Mouse (Mus musculus) embryo, embryonic 10 days (tissue): ENCODE data around the gene Jmjd1c.

Experiments used
- DNase-seq: peaks from one replicate; pipeline ENCODE4 v3.0.0-alpha.2; 2015; ENCODE audit warnings: low spot score

Gene Jmjd1c

DNA sequence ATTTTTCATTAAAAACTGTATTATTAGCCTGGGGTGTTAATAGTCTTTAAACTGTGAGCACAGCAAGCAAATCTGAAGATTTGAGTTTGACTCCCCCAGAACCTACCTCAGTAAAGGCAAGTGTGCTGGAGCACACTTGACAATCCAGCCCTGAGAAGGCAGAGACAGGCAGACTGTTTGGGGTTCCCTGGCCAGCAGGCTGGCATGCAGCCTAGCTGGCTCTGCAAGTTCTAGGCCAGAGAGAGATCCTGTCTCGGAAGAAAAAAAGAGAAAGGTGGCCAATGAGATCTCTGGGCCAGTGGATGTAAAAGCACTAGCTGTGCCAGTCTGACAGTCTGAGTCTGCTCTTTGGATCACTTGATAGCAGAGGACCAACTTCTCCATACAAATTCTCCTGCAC, 33.6 kb downstream of the Jmjd1c start:
- DNase-seq: no peak

DNA sequence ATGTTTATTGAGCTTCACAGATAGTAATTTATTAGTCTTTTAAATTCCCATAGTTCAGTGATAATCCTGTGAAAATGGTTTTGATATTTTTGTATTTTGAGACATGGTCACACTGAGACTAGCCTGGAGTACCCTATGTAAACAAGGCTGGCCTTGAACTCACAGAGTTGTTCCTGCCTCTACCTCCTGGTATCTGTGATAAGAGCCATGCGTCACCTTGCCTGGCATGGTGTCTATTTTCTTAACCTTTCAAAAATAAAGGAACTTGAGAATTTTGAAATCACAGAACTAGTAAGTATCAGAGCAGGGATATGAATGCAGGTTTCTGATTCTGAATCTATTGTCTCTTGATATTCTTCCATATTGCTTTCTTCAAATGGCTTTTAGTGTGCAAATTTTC, 35.8 kb downstream of the Jmjd1c start:
- no peak for DNase-seq

DNA sequence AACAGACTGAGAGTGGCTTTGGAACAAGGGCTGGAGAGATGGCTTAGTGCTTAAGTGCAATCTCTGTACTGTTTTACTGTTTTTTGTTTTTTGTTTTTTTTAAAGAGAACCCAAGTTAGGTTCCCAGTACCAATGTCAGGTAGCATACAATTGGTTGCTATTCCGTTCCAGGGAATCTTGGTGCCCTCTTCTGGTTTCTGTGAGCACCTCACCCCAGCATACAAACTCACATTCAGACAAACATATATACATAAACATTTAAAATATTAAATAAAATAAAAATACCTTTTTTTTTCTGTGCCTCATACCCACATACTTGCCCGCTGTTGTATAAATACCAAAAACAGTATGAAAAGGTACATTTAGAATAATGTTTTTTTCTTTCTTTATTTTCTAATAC, 38.4 kb downstream of the Jmjd1c start:
- DNase-seq: no peak

DNA sequence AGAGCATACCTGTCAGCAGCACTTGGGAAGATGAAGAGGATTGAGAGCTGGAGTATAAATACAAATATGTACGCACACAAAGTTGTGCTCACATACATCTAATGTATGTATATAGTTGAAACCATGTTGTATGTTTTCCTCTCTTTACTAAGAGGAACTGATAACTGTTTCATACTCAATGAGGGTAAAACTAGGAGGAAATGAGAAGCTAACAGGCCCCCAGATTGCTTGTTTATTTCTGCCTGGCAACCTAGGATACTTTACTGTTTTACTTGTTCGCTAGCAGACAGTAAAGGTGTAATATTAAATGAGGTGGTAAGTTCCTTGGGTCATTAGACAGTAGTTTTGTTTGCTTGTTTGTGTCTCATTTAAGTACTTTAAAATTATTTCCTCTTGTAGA, 41.5 kb downstream of the Jmjd1c start:
- no peak for DNase-seq

DNA sequence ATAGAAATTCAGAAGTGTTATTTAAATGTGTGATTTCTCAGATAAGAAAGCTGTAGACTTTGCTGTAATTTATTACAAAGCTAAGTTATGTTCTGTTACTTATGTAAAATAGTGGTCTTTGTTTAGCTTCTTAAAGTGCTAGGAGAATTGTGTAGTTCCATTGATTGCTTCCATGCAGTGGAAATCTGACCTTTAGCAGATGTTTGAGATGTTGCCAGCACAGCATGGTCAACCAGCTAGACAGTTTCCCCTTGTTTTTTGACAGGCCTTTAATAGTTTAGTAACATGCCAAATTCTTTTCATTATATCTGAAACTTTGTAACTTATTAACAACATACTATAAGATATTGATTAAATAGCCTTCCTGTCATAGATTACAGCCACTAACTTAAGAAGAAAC, 47.7 kb downstream of the Jmjd1c start:
- DNase-seq: peak; percentile 34

DNA sequence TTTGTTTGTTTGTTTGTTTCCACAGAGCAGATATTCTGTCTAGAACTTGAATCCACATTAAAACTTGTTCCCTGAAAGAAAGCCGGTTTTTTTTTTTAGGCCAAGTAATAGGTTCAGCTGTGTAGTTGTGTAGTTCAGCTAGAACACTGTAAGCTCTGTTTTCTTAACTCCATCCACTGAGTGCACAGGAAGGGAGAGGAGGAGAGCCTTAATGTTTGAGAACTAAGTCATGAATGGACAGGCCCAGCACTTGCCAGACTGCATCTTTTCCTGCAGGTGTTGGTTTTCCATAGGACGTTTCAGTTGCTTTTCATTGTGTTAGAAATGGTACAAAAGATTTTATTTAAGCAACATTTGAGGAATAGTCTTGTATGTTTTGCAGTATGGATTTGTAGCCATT, 48.3 kb downstream of the Jmjd1c start:
- DNase-seq: no peak

DNA sequence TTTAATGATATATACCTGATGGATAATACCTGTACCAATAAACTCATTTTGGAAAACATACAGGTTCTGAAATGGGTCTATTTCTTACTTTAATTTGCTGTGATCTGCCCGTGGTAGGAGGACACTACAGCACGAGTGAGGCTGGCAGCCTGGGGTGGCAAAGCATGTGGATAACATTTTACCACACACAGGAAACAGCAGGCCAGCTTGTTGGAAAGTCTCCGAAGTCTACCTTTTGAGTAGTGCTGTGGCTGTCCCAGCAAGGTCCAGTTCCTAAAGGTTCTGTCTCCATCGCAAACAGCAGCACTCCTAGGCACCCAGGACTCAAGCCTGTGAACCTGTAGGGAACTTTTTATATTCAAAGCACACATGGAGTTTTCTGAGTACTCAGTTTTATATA, 49.7 kb downstream of the Jmjd1c start:
- no peak for DNase-seq

DNA sequence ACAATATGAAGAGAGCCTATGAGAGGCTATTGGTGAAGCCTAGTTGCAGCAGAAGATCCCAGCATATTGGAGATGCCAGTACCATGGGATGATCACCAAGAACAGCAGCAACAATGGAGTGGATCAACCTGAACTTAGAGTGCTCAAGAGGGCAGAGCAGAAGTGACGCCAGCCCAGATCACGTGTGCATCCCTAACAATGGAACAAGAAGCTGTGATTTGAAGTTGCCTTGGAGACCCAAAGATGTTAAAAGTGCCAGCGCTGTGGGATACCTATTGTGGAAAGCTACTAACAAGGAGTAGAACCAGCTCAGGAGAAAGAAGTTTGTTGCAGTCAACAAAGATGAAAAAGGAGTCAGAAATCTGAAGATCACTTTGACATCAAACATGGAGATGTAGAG, 55.8 kb downstream of the Jmjd1c start:
- DNase-seq: no peak

DNA sequence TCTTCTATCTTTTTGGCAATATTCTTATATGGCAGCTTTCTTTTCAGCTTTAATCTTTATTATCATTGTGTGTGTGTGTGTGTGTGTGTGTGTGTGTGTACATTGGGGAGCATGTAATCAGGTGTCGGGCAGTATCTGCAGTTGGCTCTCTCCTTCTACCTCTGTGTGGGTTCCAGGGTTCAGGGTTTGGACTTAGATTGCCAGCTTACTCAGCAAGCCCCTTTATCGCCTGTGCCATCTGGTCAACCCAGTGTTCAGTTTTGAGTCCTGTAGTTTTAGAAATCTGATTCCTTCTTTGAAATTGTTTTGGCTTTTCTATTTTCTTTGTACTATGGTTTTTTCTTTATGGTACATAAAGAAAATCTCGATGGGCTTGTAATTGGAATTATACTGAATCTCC, 58.7 kb downstream of the Jmjd1c start:
- no peak for DNase-seq

DNA sequence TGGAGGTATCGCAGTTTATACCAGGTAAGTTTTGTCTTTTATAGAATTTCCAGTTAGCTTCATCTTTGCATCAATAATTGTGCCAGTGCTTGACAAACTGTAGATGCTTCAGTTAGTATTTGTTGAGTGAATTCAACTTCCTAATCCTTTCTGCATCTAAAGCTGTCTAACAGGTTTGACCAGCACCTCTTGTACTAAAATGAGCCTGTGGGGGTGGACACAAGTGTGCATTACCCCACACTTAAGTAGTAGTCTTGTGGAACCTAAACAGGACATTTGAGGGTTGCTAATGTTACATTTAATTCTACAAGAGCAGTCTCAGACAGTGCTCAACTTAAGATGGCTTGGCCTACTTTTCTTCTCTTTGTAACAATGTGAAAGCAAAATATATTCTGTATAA, 78.1 kb downstream of the Jmjd1c start:
- DNase-seq: no peak

DNA sequence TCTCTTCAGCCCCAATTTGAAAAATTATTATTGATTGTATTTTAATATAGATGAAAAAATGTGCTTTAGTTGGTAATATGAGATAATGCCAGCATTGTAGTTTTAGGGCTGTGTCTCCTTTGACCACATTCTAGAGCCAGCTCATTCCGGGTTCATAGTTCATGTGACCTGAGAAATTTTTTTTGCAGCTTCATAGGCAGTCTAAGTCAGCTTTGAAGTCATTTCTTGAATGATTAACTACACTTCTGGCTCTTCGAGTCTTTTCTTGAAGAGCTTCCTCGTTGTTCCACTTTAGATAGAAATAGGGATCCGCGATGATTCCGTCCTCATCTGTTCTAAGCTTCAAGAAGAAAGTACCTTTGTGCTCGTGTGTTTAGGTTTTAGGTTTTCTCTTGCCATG, 80.1 kb downstream of the Jmjd1c start:
- DNase-seq: no peak

DNA sequence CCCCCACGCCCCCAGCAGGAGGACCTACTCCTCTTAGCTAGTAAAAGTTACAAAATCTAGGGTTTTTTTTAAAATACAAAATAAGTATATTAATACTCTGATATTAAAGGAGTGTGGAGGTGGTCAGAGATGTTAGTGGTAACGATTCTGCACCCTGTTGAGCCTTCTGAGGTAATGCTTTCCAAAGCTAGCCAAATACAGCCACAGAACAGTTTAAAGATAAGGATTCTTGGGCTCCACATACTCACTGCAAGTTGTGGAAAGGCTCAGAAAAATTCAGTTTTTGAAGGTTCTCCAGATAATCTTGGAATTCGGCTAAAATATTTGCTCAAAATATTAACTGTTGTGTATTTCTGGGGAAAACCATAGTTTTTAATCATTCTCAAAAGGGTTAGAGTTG, 81.0 kb downstream of the Jmjd1c start:
- no peak for DNase-seq

DNA sequence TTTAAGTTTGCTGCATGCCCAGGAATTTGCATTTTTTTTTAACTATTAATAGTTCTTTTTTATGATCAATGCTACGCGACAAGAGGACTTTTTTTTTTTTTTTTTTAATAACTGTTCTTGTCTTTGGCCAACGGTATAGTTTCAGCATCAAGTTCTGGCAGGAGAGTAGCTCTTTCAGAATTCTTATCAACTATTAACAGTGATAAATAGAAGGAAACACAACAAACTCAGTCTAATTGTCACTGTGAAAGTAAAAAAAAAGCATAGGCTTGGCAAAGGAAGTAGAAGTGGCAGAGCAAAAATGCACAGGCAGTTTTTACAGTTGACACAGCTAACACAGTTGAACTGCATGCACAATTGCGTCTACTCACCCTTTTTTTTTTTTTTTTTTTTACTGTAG, 81.5 kb downstream of the Jmjd1c start:
- DNase-seq: no peak

DNA sequence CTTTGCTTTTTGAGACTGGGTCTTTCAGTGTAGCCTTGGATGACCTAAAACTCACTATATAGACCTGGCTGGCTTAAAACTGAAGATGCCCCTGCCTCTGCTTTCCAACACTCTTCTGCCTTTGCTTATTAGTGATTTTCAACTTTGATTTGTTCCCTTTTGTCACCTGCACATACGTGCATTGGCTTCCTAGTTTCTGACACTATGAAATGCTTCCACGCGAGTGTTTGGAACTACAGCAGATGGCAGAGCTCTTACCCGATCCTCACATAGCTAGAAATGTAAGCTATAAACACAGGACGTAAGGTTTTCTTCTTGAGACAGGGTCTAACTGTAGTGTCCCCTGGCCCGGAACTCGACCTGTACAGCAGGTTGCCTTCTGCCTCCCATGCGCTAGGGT, 84.1 kb downstream of the Jmjd1c start:
- no peak for DNase-seq

DNA sequence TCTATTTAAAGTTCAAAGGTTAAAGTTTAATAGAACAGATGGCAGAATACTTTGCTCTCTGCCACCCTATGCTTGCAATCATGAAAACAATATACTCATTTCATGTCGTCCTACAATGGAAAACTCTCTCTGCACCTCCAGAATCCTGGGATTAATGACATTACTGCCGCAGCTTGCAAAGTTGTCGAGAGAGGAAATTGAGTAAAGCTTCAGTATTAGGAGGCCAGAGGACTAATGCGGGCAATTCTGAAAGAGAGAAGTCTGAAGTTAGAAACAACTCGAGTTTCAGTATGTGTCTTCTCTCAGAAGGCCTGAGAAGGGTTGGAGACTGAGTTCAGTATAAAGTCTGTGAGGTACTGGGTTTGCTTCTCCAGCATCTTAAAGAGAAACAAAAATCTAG, 84.9 kb downstream of the Jmjd1c start:
- no peak for DNase-seq

DNA sequence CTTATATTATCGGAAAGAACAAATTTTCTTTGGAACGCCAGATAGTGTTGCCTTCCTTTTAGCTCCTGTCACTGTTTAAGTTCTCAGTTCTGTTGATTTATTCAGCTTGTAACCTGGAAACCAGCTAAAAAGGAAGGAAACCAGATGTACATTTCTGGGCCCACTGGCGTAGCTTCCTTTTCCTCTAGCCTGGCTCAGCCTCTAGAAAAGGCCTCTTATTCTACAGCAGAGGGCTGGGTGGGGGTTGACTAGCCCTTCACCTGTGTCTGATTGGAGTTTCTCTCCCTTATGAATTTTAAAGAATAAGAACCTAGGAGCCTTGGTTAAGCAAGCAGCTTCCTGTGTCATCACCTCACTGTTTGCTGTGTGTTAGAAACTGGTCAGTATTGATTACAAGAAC, 86.7 kb downstream of the Jmjd1c start:
- DNase-seq: no peak

DNA sequence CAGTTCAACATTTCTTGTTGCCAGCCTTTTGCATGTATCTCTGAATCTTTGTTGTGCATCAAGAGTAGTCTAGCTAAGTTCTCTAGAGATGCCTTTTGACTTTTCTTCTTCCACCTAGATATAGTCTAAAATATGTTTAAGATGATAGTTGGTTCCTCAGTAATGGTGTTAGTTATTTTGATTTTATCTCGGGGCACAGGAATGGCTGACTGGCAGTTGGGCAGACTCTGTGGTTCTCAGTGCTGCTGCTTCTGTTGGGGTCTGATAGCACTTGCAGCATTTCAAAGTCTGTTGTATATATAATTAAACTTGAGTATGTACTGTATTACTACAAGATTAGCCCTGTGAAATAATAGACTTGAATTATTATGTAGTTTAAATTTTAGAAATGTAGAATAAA, 87.2 kb downstream of the Jmjd1c start:
- no peak for DNase-seq

DNA sequence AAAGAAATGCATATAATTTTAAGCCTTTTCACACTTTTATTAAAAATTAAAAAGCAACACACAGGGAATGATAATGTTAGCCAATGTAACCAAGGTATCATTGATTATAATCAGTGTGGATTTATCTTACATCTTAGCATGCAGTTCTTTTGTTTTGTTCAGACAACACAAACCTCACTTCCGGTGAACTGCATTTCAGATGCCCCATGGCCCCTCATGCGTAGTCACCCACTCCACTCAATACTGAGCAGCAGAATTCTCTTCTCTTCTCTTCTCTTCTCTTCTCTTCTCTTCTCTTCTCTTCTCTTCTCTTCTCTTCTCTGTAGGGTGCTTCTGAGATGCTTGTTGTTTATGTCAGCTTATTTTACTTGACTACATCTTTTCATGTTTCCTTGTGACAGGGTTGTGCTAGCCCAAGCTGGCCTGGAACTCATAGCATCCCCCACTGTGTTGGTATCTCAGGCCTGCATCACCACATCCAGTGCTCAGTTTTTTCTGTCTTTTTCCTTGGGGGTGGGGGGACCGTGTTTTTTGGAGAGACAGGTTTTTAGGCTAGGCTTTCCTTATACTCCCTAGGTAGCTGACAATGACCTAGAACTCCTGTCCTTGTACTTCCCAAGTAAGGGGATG, 88.6 kb downstream of the Jmjd1c start:
- no peak for DNase-seq

DNA sequence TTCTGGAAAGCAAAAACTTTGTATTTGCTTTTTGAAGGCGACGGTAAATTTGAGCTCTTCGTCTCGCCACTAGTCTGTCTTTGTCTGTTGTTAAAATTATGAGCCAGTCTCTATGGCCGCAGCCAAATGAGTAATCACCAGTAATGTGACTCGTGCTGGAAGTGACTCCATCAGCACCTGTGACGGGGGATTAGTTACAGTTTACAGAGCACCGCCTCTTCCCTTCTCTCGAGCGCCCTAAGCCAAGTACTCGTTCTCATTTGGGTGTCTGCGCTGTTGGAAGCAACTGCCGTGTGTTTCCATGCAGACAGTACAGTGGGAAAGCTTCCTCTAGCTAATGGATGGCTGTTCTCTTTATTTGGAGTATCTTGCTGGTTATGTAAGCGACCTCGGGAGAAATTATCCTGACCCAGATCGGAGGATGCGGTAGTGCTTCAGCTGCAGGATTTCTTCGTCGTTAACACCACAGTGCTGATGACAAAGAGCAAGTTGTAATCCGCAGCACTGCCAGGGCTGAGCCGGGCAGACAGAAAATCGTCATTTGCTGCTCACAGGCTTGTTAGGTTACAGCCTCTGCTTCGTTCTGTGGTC, 89.7 kb downstream of the Jmjd1c start:
- DNase-seq: peak; percentile 88

DNA sequence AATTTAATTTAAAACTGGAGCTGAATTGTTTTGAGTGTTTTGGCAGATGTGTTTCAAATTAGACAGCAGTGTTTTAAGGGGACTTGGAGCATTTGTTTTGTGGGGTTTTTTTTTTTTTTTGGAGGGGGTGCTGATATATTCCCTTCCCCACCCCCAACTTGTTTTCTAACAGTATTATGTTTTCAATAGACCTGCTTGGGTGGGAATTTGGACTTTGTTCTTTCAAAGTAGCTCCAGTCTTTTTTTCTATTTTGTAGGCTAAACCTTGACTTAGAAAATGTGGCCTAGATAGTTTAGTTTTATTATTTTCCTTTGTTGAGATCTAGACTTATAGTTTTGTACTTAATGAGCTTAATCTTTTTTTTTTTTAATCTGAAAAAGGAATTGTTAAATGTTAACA, 90.6 kb downstream of the Jmjd1c start:
- no peak for DNase-seq

DNA sequence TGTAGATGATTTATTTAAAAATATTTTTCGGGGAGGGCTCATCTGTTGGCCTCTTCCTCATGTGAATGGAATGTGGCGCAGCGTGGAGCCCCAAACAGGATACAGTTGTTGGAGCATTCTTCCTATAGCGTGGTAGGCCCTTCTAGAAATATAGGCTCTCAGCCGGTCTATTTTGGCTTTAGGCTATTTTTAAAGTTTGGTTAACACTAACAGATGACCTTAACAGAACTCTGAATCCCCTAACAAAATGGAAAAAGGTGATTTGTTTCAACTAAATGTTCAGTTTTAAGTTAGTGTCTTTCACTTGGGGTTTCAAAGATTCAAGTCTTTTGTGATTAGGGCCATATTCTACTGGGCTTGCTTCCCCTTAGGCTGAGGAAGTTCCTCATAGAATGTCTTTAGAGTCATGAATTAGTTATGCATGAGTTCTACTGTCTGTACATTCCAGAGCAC, 91.1 kb downstream of the Jmjd1c start:
- DNase-seq: peak; percentile 51

DNA sequence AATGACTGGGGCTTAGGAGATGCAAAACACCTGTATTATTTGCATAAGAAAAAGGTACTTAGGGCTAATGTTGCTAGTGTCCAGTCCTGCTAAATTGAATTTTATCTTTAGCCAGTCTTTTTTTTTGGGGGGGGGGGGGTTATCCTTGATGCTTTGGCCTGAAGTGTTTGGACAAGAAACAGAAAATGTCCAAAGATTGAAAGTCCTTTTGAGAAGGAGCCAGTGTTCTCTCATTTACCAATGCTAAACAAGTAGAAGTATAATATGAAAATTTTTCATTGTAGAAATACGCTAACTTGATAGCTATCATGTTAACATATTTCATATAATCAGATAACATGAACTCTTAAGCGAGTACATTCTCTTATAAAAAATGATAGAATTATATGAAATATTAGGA, 92.0 kb downstream of the Jmjd1c start:
- no peak for DNase-seq

DNA sequence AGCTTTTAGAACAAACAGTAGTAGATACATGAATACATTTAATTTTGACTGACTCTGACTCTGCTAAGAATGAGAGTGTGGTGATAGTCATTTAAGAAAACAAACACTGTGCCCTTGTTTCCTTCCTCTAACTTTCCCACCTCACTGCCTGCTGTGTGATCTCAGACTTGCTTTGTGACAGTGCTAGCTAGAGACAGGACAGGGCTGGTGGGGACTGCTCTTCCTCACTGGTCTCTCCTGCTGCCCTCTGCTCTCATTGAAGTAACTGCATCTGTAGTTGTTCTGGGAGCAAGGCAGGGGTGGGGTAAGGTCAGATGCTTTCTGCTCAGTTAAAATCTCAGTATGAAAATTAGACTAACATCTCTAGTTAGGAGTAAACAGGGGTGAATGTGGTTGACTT, 93.1 kb downstream of the Jmjd1c start:
- peak; percentile 47 for DNase-seq

DNA sequence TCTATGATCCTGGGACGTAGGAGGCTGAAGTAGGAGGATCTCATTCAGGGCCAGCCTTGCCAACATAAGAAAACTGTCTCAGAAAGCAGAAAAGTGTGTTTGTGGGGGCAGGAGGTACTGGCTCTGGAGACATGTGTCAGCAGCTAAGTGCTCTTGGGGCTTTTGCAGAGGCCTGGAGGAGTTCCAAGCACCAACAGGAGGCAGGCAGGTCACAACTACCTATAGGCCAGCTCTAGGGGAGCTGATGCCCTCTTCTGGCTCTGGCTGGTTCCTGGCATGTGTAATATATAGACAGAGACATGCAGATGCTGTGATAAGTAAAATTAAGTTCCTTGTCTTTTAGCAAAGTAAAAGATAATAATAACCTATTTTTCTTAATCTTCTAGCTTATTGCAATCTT, 94.3 kb downstream of the Jmjd1c start:
- DNase-seq: no peak
